Mouse (Mus musculus): Measurements from ENCODE around the gene Tap2. TPM values are rescaled to one million over a fixed set of nuclear protein-coding genes. Genes with fewer than 3 reads are reported as not detected.

The Tap2 gene
- total and polyA plus RNA-seq, 2 experiments, result 14.4 to 24.6 TPM

- H3K27ac ChIP-seq (replicated peaks; ENCODE audit: insufficient read depth, low read depth, low read length), result peak overlapping the region; percentile 75
- TF ChIP-seq CTCF (IDR thresholded peaks at IDR 0.05; ENCODE audit: low read depth, low read length) (no peak), POLR2A (IDR thresholded peaks at IDR 0.05; ENCODE audit: extremely low read depth, insufficient read depth, low read length) (no peak)
- H3K4me3 ChIP-seq (ENCODE audit: insufficient read depth, low read depth, low read length), result peak overlapping the region; percentile 70
- H3K79me2 ChIP-seq (ENCODE audit: control insufficient read depth, insufficient read depth, low read length), result no peaks in the 10 kb centered on the region; the same call in 1 of the 2 replicates
- peak; percentile 45 for DNase-seq (ENCODE audit: extremely low read depth, low read depth, low spot score)
- peak overlapping the region; percentile 79 for H3K9ac ChIP-seq (ENCODE audit: low read depth, low read length)
- peaks cover 16% of the 10 kb centered on the region for H3K4me1 ChIP-seq (ENCODE audit: control insufficient read depth, insufficient read depth, low read length)
- H3K27me3 ChIP-seq (ENCODE audit: control insufficient read depth, insufficient read depth, low read length), result no peaks in the 10 kb centered on the region
- under 1% methylated on average over 20 of the region's 20 CpGs for WGBS
- H3K36me3 ChIP-seq (ENCODE audit: control insufficient read depth, insufficient read depth, low read length), result peaks cover 2% of the 10 kb centered on the region; the same call in 1 of the 2 replicates
Measured at GRCm38 (mm10) chr17:34188010-34188409, 15.3 kb upstream of the Tap2 start.

- H3K4me3 ChIP-seq (ENCODE audit: insufficient read depth, low read depth, low read length), result no peak overlapping the region
- H3K27ac ChIP-seq (replicated peaks; ENCODE audit: insufficient read depth, low read depth, low read length), result no peak overlapping the region
- no peaks in the 10 kb centered on the region; the same call in 1 of the 2 replicates for H3K36me3 ChIP-seq (ENCODE audit: control insufficient read depth, insufficient read depth, low read length)
- whole genome bisulfite sequencing, result 84% methylated on average over 6 of the region's 6 CpGs
- H3K79me2 ChIP-seq (ENCODE audit: control insufficient read depth, insufficient read depth, low read length), result no peaks in the 10 kb centered on the region; the same call in 1 of the 2 replicates
- peaks cover 16% of the 10 kb centered on the region for H3K4me1 ChIP-seq (ENCODE audit: control insufficient read depth, insufficient read depth, low read length)
- DNase-seq (ENCODE audit: extremely low read depth, low read depth, low spot score), result no peak
- H3K27me3 ChIP-seq (ENCODE audit: control insufficient read depth, insufficient read depth, low read length), result no peaks in the 10 kb centered on the region
- no peak overlapping the region for H3K9ac ChIP-seq (ENCODE audit: low read depth, low read length)
- TF ChIP-seq CTCF (IDR thresholded peaks at IDR 0.05; ENCODE audit: low read depth, low read length) (no peak), POLR2A (IDR thresholded peaks at IDR 0.05; ENCODE audit: extremely low read depth, insufficient read depth, low read length) (no peak)
Measured at GRCm38 (mm10) chr17:34188986-34189385, 14.3 kb upstream of the Tap2 start.

GRCm38 (mm10) chr17:34192852-34193251 is 10.5 kb upstream of the Tap2 start:
- no peaks in the 10 kb centered on the region for H3K27me3 ChIP-seq (ENCODE audit: control insufficient read depth, insufficient read depth, low read length)
- TF ChIP-seq CTCF (IDR thresholded peaks at IDR 0.05; ENCODE audit: low read depth, low read length) (no peak), POLR2A (IDR thresholded peaks at IDR 0.05; ENCODE audit: extremely low read depth, insufficient read depth, low read length) (no peak)

GRCm38 (mm10) chr17:34193468-34193867 is 9.9 kb upstream of the Tap2 start:
- Histone ChIP-seq H3K27me3 (ENCODE audit: control insufficient read depth, insufficient read depth, low read length) (no peaks in the 10 kb centered on the region), H3K4me1 (ENCODE audit: control insufficient read depth, insufficient read depth, low read length) (peaks cover 14% of the 10 kb centered on the region), H3K36me3 (ENCODE audit: control insufficient read depth, insufficient read depth, low read length) (no peaks in the 10 kb centered on the region; the same call in 1 of the 2 replicates), H3K4me3 (ENCODE audit: insufficient read depth, low read depth, low read length) (no peak overlapping the region), H3K27ac (replicated peaks; ENCODE audit: insufficient read depth, low read depth, low read length) (no peak overlapping the region), H3K79me2 (ENCODE audit: control insufficient read depth, insufficient read depth, low read length) (no peaks in the 10 kb centered on the region), H3K9ac (ENCODE audit: low read depth, low read length) (no peak overlapping the region)
- WGBS, result 72% methylated on average over 8 of the region's 8 CpGs
- no peak for DNase-seq (ENCODE audit: extremely low read depth, low read depth, low spot score)
- TF ChIP-seq POLR2A (IDR thresholded peaks at IDR 0.05; ENCODE audit: extremely low read depth, insufficient read depth, low read length), result no peak
- TF ChIP-seq CTCF (IDR thresholded peaks at IDR 0.05; ENCODE audit: low read depth, low read length), result no peak

More at GRCm38 (mm10) chr17:34192852-34193251, 10.5 kb upstream of the Tap2 start:
- Histone ChIP-seq H3K36me3 (ENCODE audit: control insufficient read depth, insufficient read depth, low read length) (no peaks in the 10 kb centered on the region; the same call in 1 of the 2 replicates), H3K9ac (ENCODE audit: low read depth, low read length) (no peak overlapping the region), H3K4me3 (ENCODE audit: insufficient read depth, low read depth, low read length) (no peak overlapping the region), H3K27ac (replicated peaks; ENCODE audit: insufficient read depth, low read depth, low read length) (no peak overlapping the region), H3K79me2 (ENCODE audit: control insufficient read depth, insufficient read depth, low read length) (no peaks in the 10 kb centered on the region), H3K4me1 (ENCODE audit: control insufficient read depth, insufficient read depth, low read length) (peaks cover 14% of the 10 kb centered on the region)
- WGBS, result 78% methylated on average over 16 of the region's 16 CpGs
- no peak for DNase-seq (ENCODE audit: extremely low read depth, low read depth, low spot score)

GRCm38 (mm10) chr17:34194723-34195122 is 8.6 kb upstream of the Tap2 start:
- H3K27me3 ChIP-seq (ENCODE audit: control insufficient read depth, insufficient read depth, low read length), result no peaks in the 10 kb centered on the region
- no peaks in the 10 kb centered on the region; the same call in 1 of the 2 replicates for H3K36me3 ChIP-seq (ENCODE audit: control insufficient read depth, insufficient read depth, low read length)

GRCm38 (mm10) chr17:34196491-34196890 is 6.8 kb upstream of the Tap2 start:
- WGBS, result 86% methylated on average over 12 of the region's 12 CpGs
- no peak overlapping the region for H3K27ac ChIP-seq (replicated peaks; ENCODE audit: insufficient read depth, low read depth, low read length)
- H3K27me3 ChIP-seq (ENCODE audit: control insufficient read depth, insufficient read depth, low read length), result no peaks in the 10 kb centered on the region

More at GRCm38 (mm10) chr17:34194723-34195122, 8.6 kb upstream of the Tap2 start:
- Histone ChIP-seq H3K27ac (replicated peaks; ENCODE audit: insufficient read depth, low read depth, low read length) (no peak overlapping the region), H3K9ac (ENCODE audit: low read depth, low read length) (no peak overlapping the region), H3K4me3 (ENCODE audit: insufficient read depth, low read depth, low read length) (no peak overlapping the region), H3K4me1 (ENCODE audit: control insufficient read depth, insufficient read depth, low read length) (peaks cover 11% of the 10 kb centered on the region), H3K79me2 (ENCODE audit: control insufficient read depth, insufficient read depth, low read length) (no peaks in the 10 kb centered on the region)
- TF ChIP-seq CTCF (IDR thresholded peaks at IDR 0.05; ENCODE audit: low read depth, low read length) (no peak), POLR2A (IDR thresholded peaks at IDR 0.05; ENCODE audit: extremely low read depth, insufficient read depth, low read length) (no peak)
- WGBS, result 18% methylated on average over 4 of the region's 4 CpGs
- DNase-seq (ENCODE audit: extremely low read depth, low read depth, low spot score), result peak; percentile 77

More at GRCm38 (mm10) chr17:34196491-34196890, 6.8 kb upstream of the Tap2 start:
- H3K4me3 ChIP-seq (ENCODE audit: insufficient read depth, low read depth, low read length), result no peak overlapping the region
- H3K4me1 ChIP-seq (ENCODE audit: control insufficient read depth, insufficient read depth, low read length), result peaks cover 5% of the 10 kb centered on the region
- peaks cover 2% of the 10 kb centered on the region; the same call in 1 of the 2 replicates for H3K36me3 ChIP-seq (ENCODE audit: control insufficient read depth, insufficient read depth, low read length)
- no peaks in the 10 kb centered on the region for H3K79me2 ChIP-seq (ENCODE audit: control insufficient read depth, insufficient read depth, low read length)
- TF ChIP-seq POLR2A (IDR thresholded peaks at IDR 0.05; ENCODE audit: extremely low read depth, insufficient read depth, low read length), result no peak
- no peak for TF ChIP-seq CTCF (IDR thresholded peaks at IDR 0.05; ENCODE audit: low read depth, low read length)
- no peak overlapping the region for H3K9ac ChIP-seq (ENCODE audit: low read depth, low read length)
- no peak for DNase-seq (ENCODE audit: extremely low read depth, low read depth, low spot score)

Data from liver, adult 2 months (tissue).